Mouse (Mus musculus): ENCODE measurements at regions not wholly inside any gene's neighbourhood (a gene's known extent, or its start where the extent isn't known, plus 50 kb on each side); places are given as distances from the start of the nearest gene placed in this dataset.

GRCm38 (mm10) chr13:101216421-101216820 lies 383.2 kb upstream of the Slc30a5 start:
- H3K9me3 ChIP-seq, result no peaks in the 10 kb centered on the region
- no peaks in the 10 kb centered on the region for H3K36me3 ChIP-seq
- H3K4me3 ChIP-seq, result no peak overlapping the region
- ATAC-seq (ENCODE audit: low FRiP score, low read depth), result no peak
- no peaks in the 10 kb centered on the region for H3K27me3 ChIP-seq (replicated peaks)
- peaks cover 24% of the 10 kb centered on the region for H3K4me1 ChIP-seq
- no peak overlapping the region for H3K9ac ChIP-seq
- no peak overlapping the region for H3K27ac ChIP-seq
- no peak overlapping the region for H3K4me2 ChIP-seq (replicated peaks)
- 74% methylated on average over 4 of the region's 4 CpGs for WGBS

- Histone ChIP-seq H3K36me3 (no peaks in the 10 kb centered on the region), H3K9ac (no peak overlapping the region), H3K27ac (no peak overlapping the region), H3K4me3 (no peak overlapping the region), H3K4me2 (replicated peaks) (0 out of 2 replicates have a peak overlapping the region, but pooled peaks have one; percentile 5), H3K4me1 (peaks cover 24% of the 10 kb centered on the region), H3K9me3 (no peaks in the 10 kb centered on the region), H3K27me3 (replicated peaks) (no peaks in the 10 kb centered on the region)
- no peak for ATAC-seq (ENCODE audit: low FRiP score, low read depth)
- 49% methylated on average over 11 of the region's 11 CpGs for WGBS
These were observed 382.6 kb upstream of the Slc30a5 start for GRCm38 (mm10) chr13:101215792-101216221.

- H3K4me1 ChIP-seq, result peaks cover 24% of the 10 kb centered on the region
- H3K27me3 ChIP-seq (replicated peaks), result no peaks in the 10 kb centered on the region
- WGBS, result 77% methylated on average over 5 of the region's 5 CpGs
These were observed 382.0 kb upstream of the Slc30a5 start for GRCm38 (mm10) chr13:101215131-101215641.

GRCm38 (mm10) chr13:101214094-101214493 lies 380.9 kb upstream of the Slc30a5 start:
- ATAC-seq (ENCODE audit: low FRiP score, low read depth), result no peak
- no peaks in the 10 kb centered on the region for H3K9me3 ChIP-seq

More at GRCm38 (mm10) chr13:101215131-101215641, 382.0 kb upstream of the Slc30a5 start:
- no peaks in the 10 kb centered on the region for H3K9me3 ChIP-seq
- H3K4me3 ChIP-seq, result no peak overlapping the region
- H3K27ac ChIP-seq, result no peak overlapping the region
- H3K36me3 ChIP-seq, result no peaks in the 10 kb centered on the region
- H3K4me2 ChIP-seq (replicated peaks), result no peak overlapping the region
- H3K9ac ChIP-seq, result no peak overlapping the region
- no peak for ATAC-seq (ENCODE audit: low FRiP score, low read depth)

GRCm38 (mm10) chr13:101213121-101213916 lies 380.1 kb upstream of the Slc30a5 start:
- Histone ChIP-seq H3K9me3 (no peaks in the 10 kb centered on the region), H3K27ac (no peak overlapping the region), H3K4me3 (no peak overlapping the region), H3K36me3 (no peaks in the 10 kb centered on the region), H3K4me1 (peaks cover 24% of the 10 kb centered on the region), H3K4me2 (replicated peaks) (no peak overlapping the region), H3K27me3 (replicated peaks) (no peaks in the 10 kb centered on the region), H3K9ac (no peak overlapping the region)
- whole genome bisulfite sequencing, result 30% methylated on average over 13 of the region's 13 CpGs
- peak; percentile 48; the same call in 1 of the 2 replicates for ATAC-seq (ENCODE audit: low FRiP score, low read depth)

More at GRCm38 (mm10) chr13:101214094-101214493, 380.9 kb upstream of the Slc30a5 start:
- Histone ChIP-seq H3K27ac (no peak overlapping the region), H3K27me3 (replicated peaks) (no peaks in the 10 kb centered on the region), H3K36me3 (no peaks in the 10 kb centered on the region), H3K4me3 (no peak overlapping the region), H3K9ac (no peak overlapping the region), H3K4me1 (peaks cover 24% of the 10 kb centered on the region), H3K4me2 (replicated peaks) (no peak overlapping the region)
- WGBS, result 79% methylated on average over 2 of the region's 2 CpGs

GRCm38 (mm10) chr13:101212341-101212895 lies 379.2 kb upstream of the Slc30a5 start:
- Histone ChIP-seq H3K4me2 (replicated peaks) (no peak overlapping the region), H3K36me3 (no peaks in the 10 kb centered on the region), H3K9ac (no peak overlapping the region), H3K4me3 (no peak overlapping the region), H3K27me3 (replicated peaks) (no peaks in the 10 kb centered on the region), H3K4me1 (peaks cover 24% of the 10 kb centered on the region), H3K9me3 (no peaks in the 10 kb centered on the region), H3K27ac (no peak overlapping the region)
- WGBS, result 80% methylated on average over 5 of the region's 5 CpGs
- no peak for ATAC-seq (ENCODE audit: low FRiP score, low read depth)

GRCm38 (mm10) chr13:101208788-101209187 lies 375.6 kb upstream of the Slc30a5 start:
- H3K4me2 ChIP-seq (replicated peaks), result no peak overlapping the region
- no peaks in the 10 kb centered on the region for H3K36me3 ChIP-seq
- no peaks in the 10 kb centered on the region for H3K9me3 ChIP-seq
- H3K4me1 ChIP-seq, result peaks cover 15% of the 10 kb centered on the region
- no peak overlapping the region for H3K27ac ChIP-seq
- H3K27me3 ChIP-seq (replicated peaks), result no peaks in the 10 kb centered on the region
- H3K9ac ChIP-seq, result no peak overlapping the region
- H3K4me3 ChIP-seq, result no peak overlapping the region
- ATAC-seq (ENCODE audit: low FRiP score, low read depth), result no peak
- WGBS, result 91% methylated on average over 9 of the region's 9 CpGs

GRCm38 (mm10) chr13:101203463-101203862 lies 370.2 kb upstream of the Slc30a5 start:
- Histone ChIP-seq H3K27me3 (replicated peaks) (no peaks in the 10 kb centered on the region), H3K27ac (no peak overlapping the region), H3K4me2 (replicated peaks) (no peak overlapping the region), H3K9me3 (no peaks in the 10 kb centered on the region), H3K36me3 (no peaks in the 10 kb centered on the region), H3K4me3 (no peak overlapping the region), H3K9ac (no peak overlapping the region), H3K4me1 (no peaks in the 10 kb centered on the region)
- ATAC-seq (ENCODE audit: low FRiP score, low read depth), result no peak

GRCm38 (mm10) chr13:101202565-101203313 lies 369.5 kb upstream of the Slc30a5 start:
- Histone ChIP-seq H3K36me3 (no peaks in the 10 kb centered on the region), H3K4me2 (replicated peaks) (no peak overlapping the region), H3K4me1 (no peaks in the 10 kb centered on the region), H3K9me3 (no peaks in the 10 kb centered on the region), H3K9ac (no peak overlapping the region), H3K27me3 (replicated peaks) (no peaks in the 10 kb centered on the region), H3K27ac (no peak overlapping the region), H3K4me3 (no peak overlapping the region)
- peak; percentile 33; the same call in 1 of the 2 replicates for ATAC-seq (ENCODE audit: low FRiP score, low read depth)
- 41% methylated on average over 4 of the region's 4 CpGs for WGBS

- no peaks in the 10 kb centered on the region for H3K9me3 ChIP-seq
- no peak overlapping the region for H3K9ac ChIP-seq
- 85% methylated on average over 7 of the region's 7 CpGs for WGBS
- no peaks in the 10 kb centered on the region for H3K27me3 ChIP-seq (replicated peaks)
- ATAC-seq (ENCODE audit: low FRiP score, low read depth), result no peak
- no peaks in the 10 kb centered on the region for H3K36me3 ChIP-seq
- no peak overlapping the region for H3K4me3 ChIP-seq
- no peak overlapping the region for H3K4me2 ChIP-seq (replicated peaks)
- no peaks in the 10 kb centered on the region for H3K4me1 ChIP-seq
- H3K27ac ChIP-seq, result no peak overlapping the region
These were observed 357.1 kb upstream of the Slc30a5 start for GRCm38 (mm10) chr13:101190249-101190830.

GRCm38 (mm10) chr13:101182387-101182786 lies 349.2 kb upstream of the Slc30a5 start:
- Histone ChIP-seq H3K27me3 (replicated peaks) (no peaks in the 10 kb centered on the region), H3K9me3 (no peaks in the 10 kb centered on the region), H3K9ac (no peak overlapping the region), H3K4me1 (no peaks in the 10 kb centered on the region), H3K36me3 (no peaks in the 10 kb centered on the region), H3K4me2 (replicated peaks) (no peak overlapping the region), H3K4me3 (no peak overlapping the region), H3K27ac (no peak overlapping the region)
- 87% methylated on average over 2 of the region's 2 CpGs for whole genome bisulfite sequencing
- no peak for ATAC-seq (ENCODE audit: low FRiP score, low read depth)

Measured in neural tube, embryonic 12.5 days (tissue).